In the genomic region with DNA sequence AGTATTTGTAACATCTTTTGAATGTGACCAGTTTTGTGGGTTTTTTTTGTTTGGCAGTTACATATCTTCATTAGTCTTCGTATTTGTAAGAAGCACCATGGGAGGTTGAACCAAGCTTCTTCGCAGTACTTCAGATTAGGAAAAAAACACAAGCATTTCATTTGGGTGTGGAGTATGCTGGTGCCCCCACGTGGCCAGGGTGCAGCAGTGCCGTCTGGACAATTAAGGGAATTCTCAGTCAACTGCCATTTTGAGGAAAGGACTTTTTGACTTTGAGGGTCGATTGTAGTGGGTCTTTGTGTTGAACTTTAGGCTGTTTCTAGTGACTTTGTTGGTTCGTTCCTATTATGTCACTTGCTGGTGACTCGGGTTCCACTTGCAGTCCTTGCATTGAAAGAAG, we compare ENCODE assay signal across 8 mouse cellular contexts. TPM values are rescaled to one million over a fixed set of nuclear protein-coding genes. Genes with fewer than 3 reads are reported as not detected.
DNase-seq lines count a peak whose midpoint lies in the region; ATAC-seq lines count a peak whose summit lies in the region.
"Had no signal": no experiment of that assay in that cellular context is flagged by ENCODE, and none has a peak within 500 bp of the region (broad histone marks: within the 10 kb centered on the region; RNA-seq: fewer than 3 reads in every experiment).

No protein-coding gene starts in this region.

- H3K4me1 ChIP-seq in limb, embryonic 11.5 days (ENCODE audit: control insufficient read depth, insufficient read depth, low read length) = no peaks in the 10 kb centered on the region

- no peaks in the 10 kb centered on the region for H3K27me3 ChIP-seq in limb, embryonic 11.5 days (ENCODE audit: control insufficient read depth, insufficient read depth, low read length)

- H3K9me3 ChIP-seq in limb, embryonic 11.5 days (ENCODE audit: control insufficient read depth, low read length) = no peaks in the 10 kb centered on the region

- H3K27ac ChIP-seq in limb, embryonic 11.5 days (replicated peaks; ENCODE audit: low read depth, low read length) = no peak overlapping the region

- 17% methylated on average over 7 of the region's 7 CpGs for WGBS in limb, embryonic 11.5 days

- ATAC-seq in limb, embryonic 11.5 days (ENCODE audit: insufficient number of reproducible peaks, low FRiP score, low TSS enrichment, low read depth) = no peak
- ATAC-seq in neutrophil, adult 5-6 weeks (ENCODE audit: extremely low read depth, insufficient number of reproducible peaks, low FRiP score, poor library complexity, severe bottlenecking) = peak; percentile 56; the same call in 1 of the 2 replicates

- H3K9ac ChIP-seq in limb, embryonic 11.5 days (ENCODE audit: low read length) = no peak overlapping the region

- no peak overlapping the region for H3K4me2 ChIP-seq in limb, embryonic 11.5 days (ENCODE audit: low read depth, severe bottlenecking)

- no peaks in the 10 kb centered on the region for H3K36me3 ChIP-seq in limb, embryonic 11.5 days (ENCODE audit: control insufficient read depth, insufficient read depth, low read length)

- no peak overlapping the region for H3K4me3 ChIP-seq in limb, embryonic 11.5 days (ENCODE audit: low read depth, low read length)

- peak; percentile 47 for DNase-seq in ovary, postnatal 36 days (ENCODE audit: low spot score)
- no peak for DNase-seq in ovary, postnatal 10 days (ENCODE audit: low spot score)
- DNase-seq in T-cell, adult 2 months (ENCODE audit: low spot score) = peak; percentile 26
- DNase-seq in cerebellum, postnatal 10 days = peak; percentile 77 to 80
- peak; percentile 45 to 68 for DNase-seq in frontal cortex, postnatal 36 days (ENCODE audit: low spot score in 2 of 2)
- DNase-seq in limb, embryonic 11.5 days (ENCODE audit: low spot score) = peak; percentile 70

RNA-seq across cellular contexts. Expression of gene Tbrg1, which starts 20.8 kb away (rescaled TPM):
- polyA plus RNA-seq in limb, embryonic 11.5 days (2014; fragmentation: Nextera tagmentation; extraction: Ambion mirVana) = 135 and 136 TPM in 2 replicates
- 49.5 and 53.0 TPM in 2 replicates for total RNA-seq in neutrophil, adult 5-6 weeks (2017)

RNA-seq across cellular contexts. Expression of gene Spa17, which starts 22.8 kb away (rescaled TPM):
- 5.4 and 7.2 TPM in 2 replicates for polyA plus RNA-seq in limb, embryonic 11.5 days (2014; fragmentation: Nextera tagmentation; extraction: Ambion mirVana)
- total RNA-seq in neutrophil, adult 5-6 weeks (2017) = 2.2 and 2.9 TPM in 2 replicates

RNA-seq across cellular contexts. Expression of gene Panx3, which starts 32.7 kb away (rescaled TPM):
- polyA plus RNA-seq in limb, embryonic 11.5 days (2014; fragmentation: Nextera tagmentation; extraction: Ambion mirVana) = not detected in 2 replicates
- total RNA-seq in neutrophil, adult 5-6 weeks (2017) = 0.25 TPM in 1 of 2 replicates, not detected in the other
- total RNA-seq: gastrocnemius, postnatal 4 days had no signal
